Mouse (Mus musculus): Measurements from ENCODE around the gene Egln3. TPM values are rescaled to one million over a fixed set of nuclear protein-coding genes. Genes with fewer than 3 reads are reported as not detected.

The Egln3 gene
- total and polyA plus RNA-seq, 3 experiments, result 0.11 TPM; not detected in 2

GRCm38 (mm10) chr12:54178323-54178722 lies 25.3 kb downstream of the Egln3 start:
- peaks cover 83% of the 10 kb centered on the region for H3K9me3 ChIP-seq (replicated peaks)
- ATAC-seq (ENCODE audit: extremely low read depth, insufficient number of reproducible peaks, low FRiP score, poor library complexity, severe bottlenecking), result no peak
- no peaks in the 10 kb centered on the region for H3K36me3 ChIP-seq (replicated peaks)
- TF ChIP-seq TAL1 (conservative IDR thresholded peaks at IDR 0.05; ENCODE audit: low read depth, low read length), result no peak
- DNase-seq (ENCODE audit: low spot score), result no peak
- H3K4me1 ChIP-seq (ENCODE audit: insufficient read depth, low read depth, low read length), result no peaks in the 10 kb centered on the region
- H3K27me3 ChIP-seq (ENCODE audit: insufficient read depth, low read length), result no peaks in the 10 kb centered on the region
- H3K4me3 ChIP-seq (ENCODE audit: low read depth, low read length), result no peak overlapping the region

DNA sequence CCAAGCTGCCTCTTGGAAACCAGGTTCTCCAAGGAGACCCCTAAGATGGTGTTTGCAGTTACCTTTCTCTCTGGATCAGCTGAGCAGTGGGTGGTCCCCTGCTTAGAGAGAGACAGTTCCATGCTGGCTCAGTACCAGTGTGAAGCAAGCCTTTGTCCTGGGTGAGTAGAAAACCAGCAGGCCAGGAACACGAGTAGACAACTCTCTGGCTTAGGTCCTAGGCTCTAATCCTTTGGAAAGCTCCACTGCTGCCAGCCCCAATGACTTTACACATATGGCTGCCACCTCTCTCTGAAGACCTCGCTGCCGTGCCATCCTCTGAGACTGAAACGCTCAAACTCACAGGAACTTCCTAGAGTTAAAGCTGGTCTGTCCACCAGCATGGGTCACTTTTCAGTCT lies 34.9 kb downstream of the Egln3 start:
- no peaks in the 10 kb centered on the region for H3K27me3 ChIP-seq (ENCODE audit: insufficient read depth, low read length)
- ATAC-seq (ENCODE audit: extremely low read depth, insufficient number of reproducible peaks, low FRiP score, poor library complexity, severe bottlenecking) (no peak), DNase-seq (ENCODE audit: low spot score) (no peak)
- no peak overlapping the region for H3K4me3 ChIP-seq (ENCODE audit: low read depth, low read length)
- no peaks in the 10 kb centered on the region for H3K36me3 ChIP-seq (replicated peaks)
- TF ChIP-seq CTCF (IDR thresholded peaks at IDR 0.05; ENCODE audit: low read depth, low read length), result no peak
- TF ChIP-seq TAL1 (conservative IDR thresholded peaks at IDR 0.05; ENCODE audit: low read depth, low read length), result no peak
- no peak for TF ChIP-seq POLR2AphosphoS5 (IDR thresholded peaks at IDR 0.05; ENCODE audit: insufficient replicate concordance, low read depth, low read length)
- TF ChIP-seq GATA1 (IDR thresholded peaks at IDR 0.05; ENCODE audit: borderline replicate concordance, low read length), result no peak
- TF ChIP-seq GATA2 (IDR thresholded peaks at IDR 0.05; ENCODE audit: borderline replicate concordance, low read depth, low read length), result no peak
- H3K9me3 ChIP-seq (replicated peaks), result peaks cover 73% of the 10 kb centered on the region
- no peaks in the 10 kb centered on the region for H3K4me1 ChIP-seq (ENCODE audit: insufficient read depth, low read depth, low read length)

DNA sequence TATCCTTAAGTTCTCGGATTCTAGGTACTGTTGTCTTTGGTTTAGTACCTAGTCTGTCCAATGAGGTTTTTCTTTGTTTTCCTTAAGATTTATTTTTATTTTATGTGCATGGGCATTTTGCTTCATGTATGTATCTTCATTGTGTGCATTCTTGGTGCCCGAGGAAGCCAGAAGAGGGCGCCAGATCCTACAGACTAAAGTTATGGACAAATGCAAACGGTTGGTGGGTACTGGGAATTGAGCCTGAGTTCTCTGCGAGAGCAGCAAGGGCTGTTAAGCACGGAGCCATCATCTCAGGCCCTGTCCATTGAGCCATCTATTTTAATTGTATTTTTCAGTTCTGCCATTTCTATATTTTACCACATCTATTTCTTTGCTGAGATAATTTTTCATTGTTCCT lies 35.9 kb downstream of the Egln3 start:
- DNase-seq (ENCODE audit: low spot score), result no peak
- H3K9me3 ChIP-seq (replicated peaks), result peaks cover 70% of the 10 kb centered on the region
- no peaks in the 10 kb centered on the region for H3K36me3 ChIP-seq (replicated peaks)
- H3K27me3 ChIP-seq (ENCODE audit: insufficient read depth, low read length), result no peaks in the 10 kb centered on the region
- TF ChIP-seq POLR2AphosphoS5 (IDR thresholded peaks at IDR 0.05; ENCODE audit: insufficient replicate concordance, low read depth, low read length), result no peak
- TF ChIP-seq GATA1 (IDR thresholded peaks at IDR 0.05; ENCODE audit: borderline replicate concordance, low read length), result no peak
- no peak for TF ChIP-seq CTCF (IDR thresholded peaks at IDR 0.05; ENCODE audit: low read depth, low read length)
- no peak for TF ChIP-seq GATA2 (IDR thresholded peaks at IDR 0.05; ENCODE audit: borderline replicate concordance, low read depth, low read length)
- TF ChIP-seq TAL1 (conservative IDR thresholded peaks at IDR 0.05; ENCODE audit: low read depth, low read length), result no peak
- no peaks in the 10 kb centered on the region for H3K4me1 ChIP-seq (ENCODE audit: insufficient read depth, low read depth, low read length)
- ATAC-seq (ENCODE audit: extremely low read depth, insufficient number of reproducible peaks, low FRiP score, poor library complexity, severe bottlenecking), result no peak
- no peak overlapping the region for H3K4me3 ChIP-seq (ENCODE audit: low read depth, low read length)

DNA sequence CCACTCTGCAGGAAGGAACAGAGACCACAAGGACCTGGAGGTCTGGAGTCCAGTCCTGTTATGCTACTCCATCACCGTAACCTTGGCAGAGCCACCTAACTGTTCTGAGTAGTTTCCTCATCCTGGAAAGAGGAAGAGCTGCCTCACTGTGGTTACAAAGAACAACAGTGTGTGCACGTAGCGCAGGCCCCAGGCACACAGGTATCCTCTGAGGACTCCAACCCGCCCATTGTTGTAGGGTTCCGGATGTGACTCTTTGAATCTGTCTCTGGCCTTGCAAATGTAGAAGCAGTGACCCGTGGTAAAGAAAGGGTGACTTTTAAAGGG lies 39.0 kb downstream of the Egln3 start:
- Histone ChIP-seq H3K36me3 (replicated peaks) (no peaks in the 10 kb centered on the region), H3K4me3 (ENCODE audit: low read depth, low read length) (no peak overlapping the region), H3K9me3 (replicated peaks) (peaks cover 66% of the 10 kb centered on the region), H3K4me1 (ENCODE audit: insufficient read depth, low read depth, low read length) (no peaks in the 10 kb centered on the region), H3K27me3 (ENCODE audit: insufficient read depth, low read length) (no peaks in the 10 kb centered on the region)
- DNase-seq (ENCODE audit: low spot score) (no peak), ATAC-seq (ENCODE audit: extremely low read depth, insufficient number of reproducible peaks, low FRiP score, poor library complexity, severe bottlenecking) (no peak)
- TF ChIP-seq GATA2 (IDR thresholded peaks at IDR 0.05; ENCODE audit: borderline replicate concordance, low read depth, low read length), result no peak
- no peak for TF ChIP-seq GATA1 (IDR thresholded peaks at IDR 0.05; ENCODE audit: borderline replicate concordance, low read length)
- TF ChIP-seq POLR2AphosphoS5 (IDR thresholded peaks at IDR 0.05; ENCODE audit: insufficient replicate concordance, low read depth, low read length), result no peak
- no peak for TF ChIP-seq CTCF (IDR thresholded peaks at IDR 0.05; ENCODE audit: low read depth, low read length)
- TF ChIP-seq TAL1 (conservative IDR thresholded peaks at IDR 0.05; ENCODE audit: low read depth, low read length), result no peak

- Histone ChIP-seq H3K36me3 (replicated peaks) (no peaks in the 10 kb centered on the region), H3K4me3 (ENCODE audit: low read depth, low read length) (no peak overlapping the region), H3K9me3 (replicated peaks) (peaks cover 65% of the 10 kb centered on the region), H3K27me3 (ENCODE audit: insufficient read depth, low read length) (no peaks in the 10 kb centered on the region), H3K4me1 (ENCODE audit: insufficient read depth, low read depth, low read length) (no peaks in the 10 kb centered on the region)
- DNase-seq (ENCODE audit: low spot score) (no peak), ATAC-seq (ENCODE audit: extremely low read depth, insufficient number of reproducible peaks, low FRiP score, poor library complexity, severe bottlenecking) (no peak)
- no peak for TF ChIP-seq GATA2 (IDR thresholded peaks at IDR 0.05; ENCODE audit: borderline replicate concordance, low read depth, low read length)
- no peak for TF ChIP-seq CTCF (IDR thresholded peaks at IDR 0.05; ENCODE audit: low read depth, low read length)
- TF ChIP-seq POLR2AphosphoS5 (IDR thresholded peaks at IDR 0.05; ENCODE audit: insufficient replicate concordance, low read depth, low read length), result no peak
- TF ChIP-seq GATA1 (IDR thresholded peaks at IDR 0.05; ENCODE audit: borderline replicate concordance, low read length), result no peak
- TF ChIP-seq TAL1 (conservative IDR thresholded peaks at IDR 0.05; ENCODE audit: low read depth, low read length), result no peak
Measured at GRCm38 (mm10) chr12:54164040-54164723, 39.5 kb downstream of the Egln3 start.

DNA sequence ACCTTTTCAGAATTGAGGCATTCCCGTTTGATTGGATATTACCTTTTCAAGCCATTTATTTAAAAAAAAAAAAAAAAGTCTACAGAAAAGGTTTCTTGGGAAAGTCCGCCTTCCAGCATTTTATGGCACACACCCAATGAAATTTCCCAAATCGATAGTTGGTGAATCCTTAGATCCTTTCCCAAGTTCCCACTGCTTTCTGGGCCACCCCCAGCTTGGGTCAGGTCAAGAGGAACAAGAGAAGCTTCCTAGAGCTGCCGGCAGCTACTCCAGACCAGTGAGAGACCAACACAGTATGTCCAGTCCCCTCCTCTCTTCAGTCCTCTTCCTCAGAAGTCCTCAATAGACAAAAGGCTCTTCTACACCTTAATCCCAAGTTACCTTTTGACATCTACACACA lies 40.5 kb downstream of the Egln3 start:
- Histone ChIP-seq H3K9me3 (replicated peaks) (peaks cover 63% of the 10 kb centered on the region), H3K27me3 (ENCODE audit: insufficient read depth, low read length) (no peaks in the 10 kb centered on the region), H3K4me1 (ENCODE audit: insufficient read depth, low read depth, low read length) (no peaks in the 10 kb centered on the region), H3K4me3 (ENCODE audit: low read depth, low read length) (no peak overlapping the region), H3K36me3 (replicated peaks) (no peaks in the 10 kb centered on the region)
- ATAC-seq (ENCODE audit: extremely low read depth, insufficient number of reproducible peaks, low FRiP score, poor library complexity, severe bottlenecking), result no peak
- no peak for DNase-seq (ENCODE audit: low spot score)
- TF ChIP-seq GATA2 (IDR thresholded peaks at IDR 0.05; ENCODE audit: borderline replicate concordance, low read depth, low read length), result no peak
- no peak for TF ChIP-seq CTCF (IDR thresholded peaks at IDR 0.05; ENCODE audit: low read depth, low read length)
- no peak for TF ChIP-seq GATA1 (IDR thresholded peaks at IDR 0.05; ENCODE audit: borderline replicate concordance, low read length)
- no peak for TF ChIP-seq TAL1 (conservative IDR thresholded peaks at IDR 0.05; ENCODE audit: low read depth, low read length)
- no peak for TF ChIP-seq POLR2AphosphoS5 (IDR thresholded peaks at IDR 0.05; ENCODE audit: insufficient replicate concordance, low read depth, low read length)

All from G1E (cell line).